Mouse (Mus musculus): ENCODE data around the gene Eif2b1. TPM values are rescaled to one million over a fixed set of nuclear protein-coding genes. Genes with fewer than 3 reads are reported as not detected.

The Eif2b1 gene
- polyA plus RNA-seq, 1 experiment from 2014 or later, result 74.6 TPM

DNA sequence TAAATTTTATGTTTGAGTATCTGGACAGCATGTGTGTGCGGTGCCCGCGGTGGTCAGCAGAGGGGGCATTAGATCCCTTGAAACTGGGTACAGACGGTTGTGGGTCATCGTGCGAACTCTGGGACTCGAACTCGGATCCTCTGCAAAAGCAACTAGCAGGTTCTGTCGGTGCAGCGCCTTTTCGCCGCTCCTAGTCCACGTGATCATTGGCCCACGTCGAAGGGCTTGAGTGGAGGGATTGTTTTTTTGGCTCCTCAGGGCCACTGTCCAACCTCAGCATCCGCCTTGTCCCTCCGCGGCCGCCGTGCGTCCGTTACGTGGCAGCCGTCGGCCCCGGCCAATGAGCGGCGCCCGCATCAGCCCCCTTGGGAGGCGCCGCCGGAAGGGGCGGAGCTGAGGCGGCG lies 38.5 kb downstream of the Eif2b1 start, which contains the start of gene Tmed2:
TSS of gene Tmed2 (plus strand) at position 313 of the 404 bp plus-strand sequence.
- ATAC-seq (ENCODE audit: low read depth) (peak; percentile 96), DNase-seq (ENCODE audit: low spot score) (peak; percentile 99)
- Histone ChIP-seq H3K4me3 (ENCODE audit: low read depth, low read length) (peak within 1 kb of the TSS; percentile 85), H3K27ac (replicated peaks; ENCODE audit: low read depth, low read length) (peak within 1 kb of the TSS; percentile 89), H3K27me3 (replicated peaks; ENCODE audit: control insufficient read depth, insufficient read depth, low read length) (no peaks in the 10 kb centered on the region), H3K9me3 (ENCODE audit: control insufficient read depth, low read length) (no peaks in the 10 kb centered on the region), H3K36me3 (ENCODE audit: control insufficient read depth, insufficient read depth, low read length) (peaks cover 29% of the 10 kb centered on the region), H3K4me2 (ENCODE audit: low read depth, low read length) (peak within 1 kb of the TSS; percentile 80), H3K4me1 (ENCODE audit: control insufficient read depth, insufficient read depth, low read length) (peaks cover 5% of the 10 kb centered on the region; the same call in 1 of the 2 replicates), H3K9ac (ENCODE audit: low read depth, low read length) (peak within 1 kb of the TSS; percentile 93)
- 0% methylated on average over 22 of the region's 35 CpGs for WGBS

DNA sequence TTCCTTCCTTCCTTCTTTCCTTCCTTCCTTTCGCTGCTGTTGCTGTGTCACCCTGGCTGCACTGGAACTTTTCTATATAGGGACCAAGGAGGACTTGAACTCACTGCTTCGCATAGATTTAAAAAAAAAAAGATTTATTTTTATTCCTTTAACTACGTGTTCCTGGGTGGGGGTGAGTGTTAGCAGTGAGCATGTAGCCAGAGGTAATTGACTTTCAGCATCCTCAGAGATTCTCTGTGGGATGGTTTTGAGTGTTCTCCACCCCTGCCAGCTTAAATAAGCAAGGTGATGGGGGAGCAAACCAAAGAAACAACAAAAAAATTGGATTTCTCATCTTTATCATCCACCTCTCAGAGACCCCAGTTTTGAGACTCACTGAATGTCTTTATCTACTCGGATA lies 39.0 kb downstream of the Eif2b1 start:
- 76% methylated on average over 4 of the region's 4 CpGs for WGBS
- peak overlapping the region; percentile 52 for H3K4me2 ChIP-seq (ENCODE audit: low read depth, low read length)
- peaks cover 25% of the 10 kb centered on the region for H3K36me3 ChIP-seq (ENCODE audit: control insufficient read depth, insufficient read depth, low read length)
- DNase-seq (ENCODE audit: low spot score) (no peak), ATAC-seq (ENCODE audit: low read depth) (no peak)
- H3K27me3 ChIP-seq (replicated peaks; ENCODE audit: control insufficient read depth, insufficient read depth, low read length), result no peaks in the 10 kb centered on the region
- peak overlapping the region; percentile 80 for H3K27ac ChIP-seq (replicated peaks; ENCODE audit: low read depth, low read length)
- no peaks in the 10 kb centered on the region for H3K9me3 ChIP-seq (ENCODE audit: control insufficient read depth, low read length)
- peak overlapping the region; percentile 85 for H3K4me3 ChIP-seq (ENCODE audit: low read depth, low read length)
- peak overlapping the region; percentile 93 for H3K9ac ChIP-seq (ENCODE audit: low read depth, low read length)
- H3K4me1 ChIP-seq (ENCODE audit: control insufficient read depth, insufficient read depth, low read length), result peaks cover 5% of the 10 kb centered on the region; the same call in 1 of the 2 replicates

DNA sequence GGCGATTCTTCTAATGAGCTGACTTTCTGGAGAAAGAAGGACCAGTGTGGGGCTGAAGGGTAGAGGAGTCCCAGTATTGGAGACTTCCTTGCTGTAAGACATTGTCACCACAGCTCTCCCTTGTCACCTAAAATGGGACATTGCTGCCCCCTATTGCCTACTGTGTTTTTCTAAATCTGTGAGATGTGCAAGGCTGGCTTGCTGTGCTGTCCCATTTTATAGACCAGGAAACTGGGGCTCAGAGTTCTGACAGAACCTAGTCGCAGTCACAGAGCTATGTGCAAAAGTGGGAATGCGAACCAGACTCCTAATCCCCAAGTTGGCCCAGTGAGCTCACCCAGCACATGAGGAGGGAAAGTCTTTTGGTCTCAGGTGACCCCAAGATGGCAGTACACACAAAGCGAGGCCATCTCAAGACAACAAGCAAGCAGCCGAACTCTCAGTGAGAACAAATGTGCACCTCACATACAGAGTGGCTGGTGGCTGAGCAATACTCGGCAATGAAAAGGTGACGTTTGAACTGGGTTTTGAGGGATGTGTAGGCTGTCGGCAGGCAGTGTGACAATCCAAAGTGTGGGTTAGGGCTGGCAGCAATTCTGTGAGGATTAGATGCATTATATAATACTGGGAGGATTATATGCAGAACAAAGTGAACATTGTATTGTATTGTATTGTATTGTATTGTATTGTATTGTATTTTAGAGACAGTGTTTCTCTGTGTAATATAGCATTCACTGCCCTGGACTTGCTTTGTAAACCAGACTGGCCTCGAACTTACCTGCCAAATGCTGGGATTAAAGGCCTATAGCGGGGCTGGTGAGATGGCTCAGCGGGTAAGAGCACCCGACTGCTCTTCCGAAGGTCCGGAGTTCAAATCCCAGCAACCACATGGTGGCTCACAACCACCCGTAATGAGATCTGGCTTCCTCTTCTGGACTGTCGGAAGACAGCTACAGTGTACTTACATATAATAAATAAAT lies 39.8 kb downstream of the Eif2b1 start:
- H3K4me3 ChIP-seq (ENCODE audit: low read depth, low read length), result no peak overlapping the region
- peaks cover 17% of the 10 kb centered on the region for H3K36me3 ChIP-seq (ENCODE audit: control insufficient read depth, insufficient read depth, low read length)
- H3K27me3 ChIP-seq (replicated peaks; ENCODE audit: control insufficient read depth, insufficient read depth, low read length), result no peaks in the 10 kb centered on the region
- WGBS, result 83% methylated on average over 15 of the region's 16 CpGs
- ATAC-seq (ENCODE audit: low read depth), result no peak
- peak; percentile 67 for DNase-seq (ENCODE audit: low spot score)
- no peak overlapping the region for H3K9ac ChIP-seq (ENCODE audit: low read depth, low read length)
- no peak overlapping the region for H3K27ac ChIP-seq (replicated peaks; ENCODE audit: low read depth, low read length)
- H3K4me2 ChIP-seq (ENCODE audit: low read depth, low read length), result no peak overlapping the region
- H3K4me1 ChIP-seq (ENCODE audit: control insufficient read depth, insufficient read depth, low read length), result peaks cover 5% of the 10 kb centered on the region; the same call in 1 of the 2 replicates
- H3K9me3 ChIP-seq (ENCODE audit: control insufficient read depth, low read length), result no peaks in the 10 kb centered on the region

DNA sequence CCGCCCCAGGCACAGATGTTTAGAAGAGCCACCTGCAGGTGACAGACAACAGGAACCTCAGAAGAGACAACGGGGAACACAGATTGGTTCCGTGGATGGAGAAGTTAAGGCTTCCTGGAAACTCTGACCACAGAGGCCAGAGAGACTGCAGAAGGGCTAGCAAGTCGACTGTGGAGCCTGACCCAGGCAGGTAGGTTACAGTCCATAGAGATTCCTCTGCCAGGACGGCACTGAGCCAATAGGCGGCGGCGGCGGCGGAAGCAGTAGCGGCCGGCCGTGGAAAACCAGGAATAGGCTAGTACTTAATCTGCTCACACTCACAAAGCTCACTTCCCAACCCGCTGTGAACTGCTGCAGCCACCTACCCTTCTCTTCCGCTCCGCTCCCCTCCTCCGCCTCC lies 42.2 kb downstream of the Eif2b1 start:
- H3K27ac ChIP-seq (replicated peaks; ENCODE audit: low read depth, low read length), result no peak overlapping the region
- peak; percentile 34 for DNase-seq (ENCODE audit: low spot score)
- 5% methylated on average over 14 of the region's 17 CpGs for WGBS

DNA sequence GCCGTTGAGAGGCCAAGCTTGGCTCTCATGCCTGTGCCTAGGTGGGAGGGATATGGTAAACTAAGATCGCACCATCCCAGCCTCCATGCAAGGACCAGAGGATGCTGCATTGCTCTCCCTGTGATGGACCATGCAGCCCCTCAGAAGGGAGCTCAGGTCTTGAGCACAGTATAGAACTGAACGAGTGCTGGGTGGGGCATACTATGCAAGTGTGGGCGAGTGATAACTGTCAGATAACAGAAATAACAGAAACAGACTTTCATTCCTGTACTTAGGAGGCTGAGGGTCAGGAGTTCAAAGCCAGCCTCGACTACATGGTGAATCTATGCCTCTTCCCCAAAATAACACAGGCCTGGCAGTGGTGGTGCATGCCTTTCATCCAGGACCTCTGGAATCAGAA lies 43.9 kb downstream of the Eif2b1 start:
- 61% methylated on average over 5 of the region's 5 CpGs for WGBS
- ATAC-seq (ENCODE audit: low read depth), result no peak

More for the DNA sequence above, 42.2 kb downstream of the Eif2b1 start:
- Histone ChIP-seq H3K9me3 (ENCODE audit: control insufficient read depth, low read length) (no peaks in the 10 kb centered on the region), H3K9ac (ENCODE audit: low read depth, low read length) (peak overlapping the region; percentile 51), H3K27me3 (replicated peaks; ENCODE audit: control insufficient read depth, insufficient read depth, low read length) (no peaks in the 10 kb centered on the region), H3K4me1 (ENCODE audit: control insufficient read depth, insufficient read depth, low read length) (peaks cover 4% of the 10 kb centered on the region; the same call in 1 of the 2 replicates), H3K36me3 (ENCODE audit: control insufficient read depth, insufficient read depth, low read length) (no peaks in the 10 kb centered on the region), H3K4me2 (ENCODE audit: low read depth, low read length) (peak overlapping the region; percentile 51), H3K4me3 (ENCODE audit: low read depth, low read length) (peak overlapping the region; percentile 15)
- no peak for ATAC-seq (ENCODE audit: low read depth)

DNA sequence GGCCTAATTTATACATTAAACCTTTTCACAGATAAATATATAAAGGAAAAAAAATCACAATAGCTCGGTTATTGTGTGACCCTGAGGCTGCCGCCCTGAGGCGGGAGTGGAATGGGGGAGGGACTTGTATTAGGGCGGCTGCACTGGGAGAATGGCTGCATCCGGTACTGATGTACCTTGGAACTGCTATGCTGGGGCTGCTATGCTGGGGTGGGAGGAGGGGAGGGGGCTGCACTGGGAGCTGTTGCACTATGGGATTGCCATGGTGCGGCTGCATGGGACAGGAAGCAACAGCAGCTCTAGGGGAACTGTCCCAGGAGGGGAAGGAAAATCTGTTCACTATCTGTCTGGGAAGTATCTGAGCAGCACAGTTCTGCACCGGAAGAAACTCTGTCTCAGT lies 46.5 kb downstream of the Eif2b1 start:
- no peak overlapping the region for H3K27ac ChIP-seq (replicated peaks; ENCODE audit: low read depth, low read length)
- peaks cover 21% of the 10 kb centered on the region for H3K4me1 ChIP-seq (ENCODE audit: control insufficient read depth, insufficient read depth, low read length)
- H3K9ac ChIP-seq (ENCODE audit: low read depth, low read length), result no peak overlapping the region
- ATAC-seq (ENCODE audit: low read depth) (no peak), DNase-seq (ENCODE audit: low spot score) (no peak)
- no peaks in the 10 kb centered on the region for H3K9me3 ChIP-seq (ENCODE audit: control insufficient read depth, low read length)
- no peaks in the 10 kb centered on the region for H3K27me3 ChIP-seq (replicated peaks; ENCODE audit: control insufficient read depth, insufficient read depth, low read length)
- H3K4me3 ChIP-seq (ENCODE audit: low read depth, low read length), result no peak overlapping the region
- WGBS, result 28% methylated on average over 7 of the region's 7 CpGs
- no peaks in the 10 kb centered on the region for H3K36me3 ChIP-seq (ENCODE audit: control insufficient read depth, insufficient read depth, low read length)
- H3K4me2 ChIP-seq (ENCODE audit: low read depth, low read length), result no peak overlapping the region

More for the DNA sequence above, 43.9 kb downstream of the Eif2b1 start:
- Histone ChIP-seq H3K4me3 (ENCODE audit: low read depth, low read length) (no peak overlapping the region), H3K36me3 (ENCODE audit: control insufficient read depth, insufficient read depth, low read length) (no peaks in the 10 kb centered on the region), H3K27me3 (replicated peaks; ENCODE audit: control insufficient read depth, insufficient read depth, low read length) (no peaks in the 10 kb centered on the region), H3K9me3 (ENCODE audit: control insufficient read depth, low read length) (no peaks in the 10 kb centered on the region), H3K9ac (ENCODE audit: low read depth, low read length) (no peak overlapping the region), H3K4me2 (ENCODE audit: low read depth, low read length) (no peak overlapping the region), H3K4me1 (ENCODE audit: control insufficient read depth, insufficient read depth, low read length) (peaks cover 8% of the 10 kb centered on the region), H3K27ac (replicated peaks; ENCODE audit: low read depth, low read length) (no peak overlapping the region)
- no peak for DNase-seq (ENCODE audit: low spot score)

DNA sequence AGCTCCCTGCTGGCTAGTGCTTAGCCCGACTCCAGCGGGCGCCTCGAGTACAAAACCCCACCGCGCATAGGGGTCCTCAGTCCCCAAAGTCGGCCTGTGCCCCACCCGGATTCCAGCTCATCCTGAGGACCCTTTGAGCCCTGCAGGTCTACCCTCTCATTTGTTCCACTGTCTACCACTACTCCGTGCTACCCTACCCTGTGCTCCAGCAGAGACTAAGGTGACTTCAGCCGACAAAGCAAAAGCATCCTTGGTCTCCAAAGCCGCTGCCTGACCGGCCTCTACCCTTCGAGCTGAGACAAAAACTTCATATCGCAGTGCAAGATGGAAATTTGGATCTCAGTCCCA lies 47.4 kb downstream of the Eif2b1 start:
- DNase-seq (ENCODE audit: low spot score) (no peak), ATAC-seq (ENCODE audit: low read depth) (peak; percentile 13)
- Histone ChIP-seq H3K4me2 (ENCODE audit: low read depth, low read length) (peak overlapping the region; percentile 76), H3K27me3 (replicated peaks; ENCODE audit: control insufficient read depth, insufficient read depth, low read length) (no peaks in the 10 kb centered on the region), H3K27ac (replicated peaks; ENCODE audit: low read depth, low read length) (peak overlapping the region; percentile 49), H3K9me3 (ENCODE audit: control insufficient read depth, low read length) (no peaks in the 10 kb centered on the region), H3K4me3 (ENCODE audit: low read depth, low read length) (peak overlapping the region; percentile 83), H3K4me1 (ENCODE audit: control insufficient read depth, insufficient read depth, low read length) (peaks cover 21% of the 10 kb centered on the region), H3K9ac (ENCODE audit: low read depth, low read length) (peak overlapping the region; percentile 83), H3K36me3 (ENCODE audit: control insufficient read depth, insufficient read depth, low read length) (0 out of 2 replicates have a peak, but pooled peaks cover 3% of the 10 kb centered on the region)
- WGBS, result 9% methylated on average over 14 of the region's 14 CpGs

DNA sequence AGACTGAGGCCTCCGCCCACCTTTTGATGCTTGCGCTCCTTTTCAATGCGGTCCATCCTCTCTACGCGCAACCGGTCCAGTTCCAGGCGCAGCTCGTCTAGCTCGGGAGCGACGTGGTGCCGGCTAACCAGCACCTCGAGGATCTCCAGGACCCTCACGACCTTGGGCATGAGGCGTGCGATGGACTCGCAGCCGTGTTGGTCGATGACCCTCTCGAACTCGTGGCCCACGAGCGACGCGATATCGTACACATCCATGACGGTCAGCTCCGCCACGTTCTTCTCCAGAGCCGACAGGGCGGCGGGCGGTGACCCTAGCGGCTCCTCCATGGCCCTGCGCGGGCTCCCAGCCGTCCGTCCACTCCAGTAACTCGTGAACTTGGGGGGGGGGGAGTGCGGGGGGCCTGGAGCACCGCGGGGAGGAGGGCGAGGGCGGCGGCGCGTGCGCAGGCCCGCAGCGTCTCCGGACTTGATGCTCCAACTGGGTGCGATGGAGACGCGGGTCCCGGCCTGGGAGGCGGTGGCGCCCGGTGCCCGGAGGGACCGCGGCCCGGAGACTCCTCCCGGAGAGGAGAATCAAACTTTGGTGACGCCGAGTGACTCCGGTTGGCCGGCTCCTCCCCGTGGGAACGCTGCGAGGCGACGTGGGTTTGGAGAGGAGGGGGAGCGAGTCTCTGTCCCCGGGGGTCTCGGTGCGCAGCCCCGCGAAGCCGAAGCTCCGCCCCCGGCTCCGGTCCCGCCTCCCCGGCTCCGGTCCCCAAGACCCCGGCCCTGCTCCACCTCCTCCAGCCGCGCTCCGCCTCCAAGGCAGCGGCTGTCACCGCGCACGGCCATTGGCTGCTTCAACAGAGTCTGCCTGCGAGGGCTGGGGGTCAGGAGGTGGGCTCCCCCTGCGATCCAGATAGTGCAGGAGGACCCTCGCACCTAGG lies 48.0 kb downstream of the Eif2b1 start, which contains the start of gene Rilpl1:
TSS of gene Rilpl1 (minus strand) at position 737 of the 928 bp plus-strand sequence.
- Histone ChIP-seq H3K9me3 (ENCODE audit: control insufficient read depth, low read length) (no peaks in the 10 kb centered on the region), H3K4me2 (ENCODE audit: low read depth, low read length) (peak within 1 kb of the TSS; percentile 76), H3K4me3 (ENCODE audit: low read depth, low read length) (peak within 1 kb of the TSS; percentile 83), H3K27me3 (replicated peaks; ENCODE audit: control insufficient read depth, insufficient read depth, low read length) (no peaks in the 10 kb centered on the region), H3K9ac (ENCODE audit: low read depth, low read length) (peak within 1 kb of the TSS; percentile 83), H3K36me3 (ENCODE audit: control insufficient read depth, insufficient read depth, low read length) (0 out of 2 replicates have a peak, but pooled peaks cover 3% of the 10 kb centered on the region), H3K27ac (replicated peaks; ENCODE audit: low read depth, low read length) (peak within 1 kb of the TSS; percentile 49), H3K4me1 (ENCODE audit: control insufficient read depth, insufficient read depth, low read length) (peaks cover 21% of the 10 kb centered on the region)
- peak; percentile 95 for ATAC-seq (ENCODE audit: low read depth)
- WGBS, result under 1% methylated on average over 46 of the region's 96 CpGs
- peak; percentile 94 for DNase-seq (ENCODE audit: low spot score)

All from embryonic facial prominence, embryonic 14.5 days (tissue).